Mouse (Mus musculus): Measurements from ENCODE around the gene Gne.

GRCm38 (mm10) chr4:44107339-44107738, 23.4 kb upstream of the Gne start:
- TF ChIP-seq GATA1 (IDR thresholded peaks at IDR 0.05; ENCODE audit: low read length) (no peak), TAL1 (IDR thresholded peaks at IDR 0.05; ENCODE audit: low read length) (no peak)

Data from erythroblast, embryonic 14.5 days (primary cell).